Mouse (Mus musculus): ENCODE measurements around the gene Fau.

The Fau gene

DNA sequence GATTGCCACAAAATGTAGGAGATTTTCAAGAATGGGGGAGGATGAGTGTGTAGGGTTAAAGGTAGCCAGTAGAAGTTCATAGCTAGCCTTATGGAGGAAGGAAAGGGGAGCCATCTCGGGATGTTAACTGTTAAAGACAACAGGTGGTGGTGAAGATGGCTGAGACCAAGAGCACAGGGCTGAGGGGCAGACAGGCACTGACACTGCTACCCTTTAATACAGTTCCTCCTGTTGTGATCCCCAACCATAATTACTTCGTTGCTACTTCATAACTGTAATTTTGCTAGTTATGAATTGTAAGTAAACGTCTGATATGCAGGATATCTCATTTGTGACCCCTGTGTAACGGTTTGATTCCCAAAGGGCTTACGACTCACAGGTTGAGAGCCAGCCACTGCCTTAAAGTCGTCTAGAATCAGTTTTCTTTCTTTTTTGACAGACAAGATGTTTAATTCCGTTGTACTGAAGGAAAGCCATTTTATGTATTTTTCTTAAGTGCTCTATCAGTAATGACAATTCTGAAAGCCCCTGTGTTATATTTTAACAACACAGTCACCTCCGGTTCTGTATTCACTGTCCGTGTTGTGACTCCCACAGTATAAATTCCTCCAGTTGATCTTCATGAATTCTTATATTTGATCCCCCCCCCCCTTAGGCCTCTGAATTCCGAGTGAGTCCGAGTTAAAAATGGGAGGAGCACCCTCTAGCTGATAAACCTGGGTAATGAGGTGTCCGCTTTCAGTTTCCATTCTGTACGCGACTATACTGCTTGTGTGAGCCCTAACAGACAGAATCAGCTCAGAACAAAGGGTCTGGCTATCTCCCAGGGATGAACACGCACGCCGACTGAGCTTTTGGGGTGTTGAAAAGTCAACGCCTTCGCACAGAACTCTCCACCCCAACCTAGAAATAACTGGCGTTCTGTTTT is 12.0 kb upstream of the Fau start:
- no peak for DNase-seq (ENCODE audit: low read depth, low spot score)

DNA sequence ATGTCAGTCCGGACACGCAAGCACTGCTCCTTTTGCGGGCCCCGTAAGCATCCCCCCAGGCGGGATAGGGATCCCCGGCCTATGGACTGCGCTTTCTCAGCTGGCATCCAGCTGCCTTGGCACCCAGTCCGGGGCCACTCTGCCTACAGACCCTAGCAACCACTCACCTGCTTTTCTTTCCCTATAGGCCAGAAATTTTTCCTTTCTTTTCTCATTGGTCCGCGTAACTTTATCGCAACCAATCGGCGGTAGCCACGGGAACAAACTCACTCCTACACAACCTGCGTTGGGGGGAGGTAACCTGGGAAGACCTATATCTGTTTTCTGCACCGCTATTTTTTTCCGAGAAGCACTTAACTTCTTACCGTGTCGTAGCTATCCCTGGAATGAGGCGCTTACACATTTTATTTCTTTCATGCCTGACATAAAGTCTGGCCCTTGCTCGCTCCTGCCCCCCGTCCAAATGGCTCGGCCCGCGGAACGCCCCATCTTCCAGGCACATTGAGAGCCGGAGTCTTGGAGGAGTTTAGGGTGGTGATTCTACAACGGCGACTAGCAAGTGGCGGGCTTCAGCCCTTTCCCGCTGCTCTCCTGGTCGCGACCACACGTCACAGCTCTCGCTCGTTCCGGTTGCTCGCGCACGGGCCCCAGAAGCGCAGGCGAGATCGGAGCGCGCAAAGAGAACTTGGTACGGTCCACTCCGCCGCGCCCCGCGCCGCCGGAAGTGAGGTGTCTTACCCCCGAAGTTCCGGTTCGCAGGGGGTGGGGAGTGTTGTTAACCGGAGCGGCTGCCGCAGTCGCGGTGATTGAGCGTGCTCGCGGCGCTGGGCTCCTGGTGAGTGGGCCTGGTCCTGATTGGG is 11.1 kb upstream of the Fau start, which contains the start of gene Syvn1:
Syvn1 (plus strand) TSS at position 283 of the 860 bp plus-strand sequence.
- peak; percentile 87 for DNase-seq (ENCODE audit: low read depth, low spot score)

GRCm38 (mm10) chr19:6047154-6047898 is 10.3 kb upstream of the Fau start:
- DNase-seq (ENCODE audit: low read depth, low spot score) = no peak

GRCm38 (mm10) chr19:6047899-6048166 is 9.8 kb upstream of the Fau start:
- no peak for DNase-seq (ENCODE audit: low read depth, low spot score)

GRCm38 (mm10) chr19:6048681-6049410 is 8.8 kb upstream of the Fau start:
- DNase-seq (ENCODE audit: low read depth, low spot score) = no peak

DNA sequence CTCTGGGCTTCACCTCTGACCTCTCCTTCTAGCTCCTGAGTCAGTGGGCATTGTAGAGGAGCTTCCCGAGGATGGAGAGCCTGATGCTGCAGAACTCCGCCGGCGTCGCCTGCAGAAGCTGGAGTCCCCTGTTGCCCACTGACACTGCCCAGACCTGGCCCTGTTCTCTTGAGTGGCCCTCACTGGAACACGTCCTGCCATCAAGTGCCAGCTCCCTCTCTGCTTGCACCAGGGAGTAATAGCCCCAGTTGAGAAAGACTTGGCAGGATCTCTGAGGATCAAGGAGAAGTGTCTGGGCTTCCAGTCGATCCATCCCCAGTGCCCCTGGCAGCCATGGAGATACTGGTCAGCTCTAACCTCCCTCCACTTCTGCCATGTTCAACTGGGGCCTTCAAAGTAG is 5.1 kb upstream of the Fau start:
- DNase-seq (ENCODE audit: low read depth, low spot score) = no peak

- DNase-seq (ENCODE audit: low read depth, low spot score) = no peak
Observed at GRCm38 (mm10) chr19:6054296-6054695, 3.3 kb upstream of the Fau start.

- no peak for DNase-seq (ENCODE audit: low read depth, low spot score)
Observed at GRCm38 (mm10) chr19:6056696-6057095, 948 bp upstream of the Fau start.

DNA sequence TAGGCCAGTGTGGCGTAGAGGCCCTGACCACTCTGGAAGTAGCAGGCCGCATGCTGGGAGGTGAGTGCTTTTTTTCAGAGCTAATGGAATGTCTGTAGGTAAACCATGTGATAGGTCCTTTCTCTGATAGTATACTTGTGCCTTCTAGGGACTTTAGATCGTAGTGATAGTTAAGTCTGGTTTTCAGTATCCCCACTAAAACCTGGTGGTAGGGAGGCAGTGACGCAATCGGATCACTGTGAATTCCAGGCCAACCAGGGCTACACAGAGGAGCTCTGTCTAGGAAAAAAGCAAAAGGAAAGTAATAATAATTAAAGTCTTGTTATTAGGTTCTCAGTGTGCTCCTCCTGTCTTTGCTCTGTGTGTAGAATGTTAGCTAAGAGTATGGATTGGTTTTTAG is 869 bp downstream of the Fau start:
- DNase-seq (ENCODE audit: low read depth, low spot score) = no peak

DNA sequence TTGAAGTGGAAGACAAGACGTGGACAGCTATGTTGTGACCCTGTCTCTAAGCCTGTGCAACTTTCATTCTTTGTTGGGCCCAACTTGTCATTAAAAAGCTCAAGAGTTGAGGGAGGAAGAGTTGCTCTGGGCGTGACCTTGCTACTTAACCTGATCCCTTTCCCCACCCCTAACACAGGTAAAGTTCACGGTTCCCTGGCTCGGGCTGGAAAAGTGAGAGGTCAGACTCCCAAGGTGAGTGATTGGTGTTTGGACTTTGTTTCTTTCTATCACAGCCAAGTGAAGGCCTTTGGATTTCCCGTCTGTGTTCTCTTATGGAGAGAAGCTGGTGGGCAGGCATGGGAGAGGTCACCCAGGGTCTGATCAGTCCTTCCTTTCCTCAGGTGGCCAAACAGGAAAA is 1.3 kb downstream of the Fau start:
- no peak for DNase-seq (ENCODE audit: low read depth, low spot score)

DNA sequence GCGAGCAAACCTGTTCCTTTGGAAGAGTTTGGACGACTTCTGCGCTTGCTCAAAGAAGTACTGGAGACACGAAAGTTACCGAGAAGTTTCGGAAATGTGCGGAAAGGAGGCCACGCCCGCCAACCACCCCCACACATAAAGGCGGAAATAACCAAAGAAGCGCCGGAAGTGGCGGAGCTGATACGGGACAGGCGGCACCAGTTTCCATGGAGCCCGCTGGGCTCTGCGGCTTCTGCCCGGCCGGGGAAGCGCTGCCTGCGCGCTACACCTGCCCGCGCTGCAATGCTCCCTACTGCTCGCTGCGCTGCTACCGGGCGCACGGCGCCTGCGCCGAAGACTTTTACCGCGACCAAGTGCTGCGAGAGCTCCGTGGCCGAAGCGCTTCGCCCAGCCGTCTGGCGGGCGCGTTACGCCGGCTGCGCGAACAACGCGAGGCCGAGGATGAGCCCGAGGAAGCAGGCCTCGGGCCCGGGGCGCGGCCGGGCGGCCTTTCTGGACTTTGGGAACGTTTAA is 3.4 kb downstream of the Fau start, which contains the start of gene Znhit2:
Znhit2 (plus strand) TSS at position 172 of the 513 bp plus-strand sequence.
- peak; percentile 77 for DNase-seq (ENCODE audit: low read depth, low spot score)

- no peak for DNase-seq (ENCODE audit: low read depth, low spot score)
Observed at GRCm38 (mm10) chr19:6061641-6062302, 4.1 kb downstream of the Fau start.

DNA sequence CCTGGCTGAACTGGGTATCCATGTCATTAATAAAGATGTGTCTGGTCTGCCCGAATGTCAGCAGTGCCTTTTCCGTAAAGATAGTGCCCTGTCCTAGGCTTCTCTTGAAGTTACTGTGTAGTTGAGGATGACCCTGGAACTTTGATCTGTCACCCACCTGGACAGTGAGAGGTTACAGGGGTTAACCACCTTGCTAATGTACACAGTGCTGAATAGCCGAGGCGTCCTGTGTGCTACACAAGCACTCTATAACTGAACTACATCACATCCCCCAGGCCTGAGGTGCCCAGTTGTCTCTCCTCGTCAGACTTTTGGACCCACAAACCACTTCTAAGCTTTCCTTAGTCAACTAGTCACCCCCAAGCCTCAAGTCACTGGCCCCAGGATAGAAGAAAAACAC is 4.8 kb downstream of the Fau start:
- DNase-seq (ENCODE audit: low read depth, low spot score) = no peak

GRCm38 (mm10) chr19:6063081-6063480 is 5.4 kb downstream of the Fau start:
- DNase-seq (ENCODE audit: low read depth, low spot score) = no peak

GRCm38 (mm10) chr19:6066571-6066970 is 8.9 kb downstream of the Fau start:
- no peak for DNase-seq (ENCODE audit: low read depth, low spot score)

DNA sequence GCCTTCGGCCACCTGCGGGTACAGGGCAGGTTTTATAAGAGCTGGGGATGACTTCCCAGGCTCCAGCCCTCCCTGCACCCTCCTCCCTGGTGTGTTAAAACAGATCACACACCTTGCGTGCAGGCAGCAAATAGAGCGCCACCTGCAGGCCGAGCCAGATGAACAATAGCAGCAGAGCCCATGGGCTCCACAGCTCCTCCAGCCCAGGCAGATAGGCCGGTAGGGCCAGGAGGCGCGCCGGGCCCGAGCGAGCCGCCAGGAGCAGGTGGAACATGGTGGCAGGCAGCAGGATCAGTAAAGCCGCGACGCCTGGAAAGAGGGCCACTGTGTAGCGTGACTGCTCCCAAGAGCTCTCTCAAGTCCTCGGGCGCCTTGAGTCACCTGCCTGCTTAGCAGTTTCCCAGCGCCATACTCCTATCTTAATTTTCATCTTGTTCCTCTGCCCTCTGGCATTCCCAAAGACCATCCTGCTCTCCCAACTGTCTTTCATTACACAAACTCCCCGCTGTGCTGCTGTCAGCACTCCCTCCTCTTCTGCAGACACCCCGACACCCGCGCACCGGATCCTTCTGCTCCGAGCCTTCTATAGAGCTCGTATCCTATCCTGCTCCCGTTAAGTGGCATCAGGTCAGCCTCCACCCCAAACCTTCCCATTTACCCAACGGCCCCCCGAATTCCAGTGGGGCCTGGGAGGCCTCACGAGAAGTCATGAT is 9.5 kb downstream of the Fau start:
- DNase-seq (ENCODE audit: low read depth, low spot score) = no peak

DNA sequence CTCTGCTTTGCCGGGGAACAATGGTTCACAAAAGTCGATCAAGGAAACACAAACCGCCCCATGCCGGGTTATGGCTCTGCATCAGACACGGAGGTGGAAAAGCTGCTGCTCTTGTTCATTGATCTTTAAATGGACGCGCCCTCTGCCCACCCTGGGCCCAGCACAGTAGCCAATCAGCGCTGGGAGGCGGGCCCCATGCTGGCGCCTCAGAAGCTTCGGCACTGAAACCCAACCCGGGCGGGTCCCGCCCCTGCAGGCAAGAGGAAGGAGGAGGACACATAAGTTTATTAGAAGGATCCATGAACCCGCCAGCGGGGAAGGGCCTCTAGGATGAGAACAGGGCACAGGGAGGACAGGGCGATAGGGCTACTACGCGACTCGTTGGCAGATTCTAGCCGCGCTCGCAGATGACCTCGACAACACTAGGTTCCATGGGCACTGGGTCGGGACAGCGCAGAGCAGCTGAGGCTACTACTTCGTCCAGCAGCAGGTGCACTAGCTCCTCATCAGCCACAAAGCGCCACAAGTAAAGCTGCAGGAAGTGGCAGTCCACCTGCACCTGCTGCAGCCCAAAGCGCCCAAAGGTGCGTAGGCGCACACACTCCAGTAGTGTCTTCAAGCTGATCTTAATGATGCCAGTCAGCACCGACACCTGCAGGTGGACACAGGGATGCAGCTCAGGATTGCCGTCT is 10.2 kb downstream of the Fau start, which contains the start of gene Tm7sf2:
Tm7sf2 (minus strand) TSS at position 650 of the 692 bp plus-strand sequence.
- DNase-seq (ENCODE audit: low read depth, low spot score) = no peak

GRCm38 (mm10) chr19:6068951-6069350 is 11.3 kb downstream of the Fau start:
- no peak for DNase-seq (ENCODE audit: low read depth, low spot score)

DNA sequence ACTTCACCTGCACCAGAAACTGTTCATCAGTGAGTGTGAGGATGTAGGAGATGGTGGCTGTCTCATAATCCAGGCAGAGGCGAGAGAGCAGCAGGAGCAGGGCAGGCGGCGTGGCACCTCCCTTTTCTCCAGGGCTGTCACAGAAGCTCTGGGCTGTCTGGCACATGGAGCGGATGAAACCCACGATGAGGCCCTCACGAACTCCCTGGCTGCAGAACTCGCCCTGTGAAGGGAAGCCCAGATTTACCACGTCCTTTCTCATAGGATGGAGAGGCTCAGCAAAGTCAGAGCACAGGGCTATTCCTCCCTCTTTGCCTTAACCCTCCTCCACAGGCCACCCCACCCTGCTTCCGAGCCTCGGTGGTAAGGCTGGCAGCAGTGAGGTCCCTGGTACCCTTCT is 12.2 kb downstream of the Fau start:
- no peak for DNase-seq (ENCODE audit: low read depth, low spot score)

All from retina, adult 2 months (tissue).